Mouse (Mus musculus) gastrocnemius, postnatal 10 days (tissue): ENCODE results near the gene Nkx3-2. TPM values are rescaled to one million over a fixed set of nuclear protein-coding genes. Genes with fewer than 3 reads are reported as not detected.

ENCODE experiments used
- DNase-seq: peaks from one replicate; pipeline ENCODE4 v3.0.0; 2021; ENCODE audit warnings: mixed read lengths
- long read RNA-seq, 2 experiments: library from polyadenylated mRNA; stranded (forward); transcript quantifications; one replicate each; pipeline ENCODE4 v2.0.0; 2021
- total RNA-seq, 2 experiments: library from RNA; stranded (reverse); gene quantifications; 2 replicates each; pipeline ENCODE4 v1.2.3; 2021

Gene Nkx3-2
- under 1 TPM; 0.19 to 0.29 TPM for total RNA-seq
- long read RNA-seq, experiment 1, partial matches to known transcripts: 0 of 1 reads
- long read RNA-seq, experiment 1, other reads (novel, unspliced or antisense): 0 of 1 reads
- long read RNA-seq, experiment 2: 0 reads

GRCm38 (mm10) chr5:41763731-41764721 lies at the start of gene Nkx3-2:
Gene Nkx3-2 (minus strand): TSS chr5:41764501.
- no peak for DNase-seq

- DNase-seq: no peak
Observed at GRCm38 (mm10) chr5:41812516-41812915, 48.2 kb upstream of the Nkx3-2 start.

- DNase-seq: no peak
Observed at GRCm38 (mm10) chr5:41811279-41811678, 47.0 kb upstream of the Nkx3-2 start.

GRCm38 (mm10) chr5:41807383-41807782 lies 43.1 kb upstream of the Nkx3-2 start:
- DNase-seq: no peak

- no peak for DNase-seq
Observed at GRCm38 (mm10) chr5:41806176-41806575, 41.9 kb upstream of the Nkx3-2 start.

- DNase-seq: no peak
Observed at GRCm38 (mm10) chr5:41805085-41805484, 40.8 kb upstream of the Nkx3-2 start.

GRCm38 (mm10) chr5:41804643-41805042 lies 40.3 kb upstream of the Nkx3-2 start:
- no peak for DNase-seq

GRCm38 (mm10) chr5:41801622-41802021 lies 37.3 kb upstream of the Nkx3-2 start:
- DNase-seq: no peak

- DNase-seq: no peak
Observed at GRCm38 (mm10) chr5:41794434-41794833, 30.1 kb upstream of the Nkx3-2 start.

- DNase-seq: no peak
Observed at GRCm38 (mm10) chr5:41790517-41790916, 26.2 kb upstream of the Nkx3-2 start.

GRCm38 (mm10) chr5:41788877-41789276 lies 24.6 kb upstream of the Nkx3-2 start:
- no peak for DNase-seq

GRCm38 (mm10) chr5:41781890-41782289 lies 17.6 kb upstream of the Nkx3-2 start:
- DNase-seq: no peak

- no peak for DNase-seq
Observed at GRCm38 (mm10) chr5:41780026-41780425, 15.7 kb upstream of the Nkx3-2 start.

GRCm38 (mm10) chr5:41775728-41776127 lies 11.4 kb upstream of the Nkx3-2 start:
- DNase-seq: no peak

GRCm38 (mm10) chr5:41775273-41775672 lies 11.0 kb upstream of the Nkx3-2 start:
- DNase-seq: no peak

GRCm38 (mm10) chr5:41768382-41769040 lies 4.2 kb upstream of the Nkx3-2 start:
- peak; percentile 92 for DNase-seq

- no peak for DNase-seq
Observed at GRCm38 (mm10) chr5:41767296-41768200, 3.2 kb upstream of the Nkx3-2 start.

- DNase-seq: no peak
Observed at GRCm38 (mm10) chr5:41766406-41767010, 2.2 kb upstream of the Nkx3-2 start.

- no peak for DNase-seq
Observed at GRCm38 (mm10) chr5:41765626-41766405, 1.5 kb upstream of the Nkx3-2 start.

GRCm38 (mm10) chr5:41762947-41763730 lies 1.2 kb downstream of the Nkx3-2 start:
- DNase-seq: peak; percentile 21
